Mouse (Mus musculus): ENCODE results near the gene Col5a2.

- TF ChIP-seq GATA1 (IDR thresholded peaks at IDR 0.05; ENCODE audit: low read length): no peak
- TF ChIP-seq TAL1 (IDR thresholded peaks at IDR 0.05; ENCODE audit: low read length): no peak
Observed at GRCm38 (mm10) chr1:45531486-45531885, 28.4 kb upstream of the Col5a2 start.
